Mouse (Mus musculus) E14TG2a.4 (cell line): ENCODE results near the gene Ascl2.

Experiments
- CTCF ChIP-seq: conservative IDR thresholded peaks from 2 replicates; pipeline ENCODE4 v1.5.1; 2014; ENCODE audit warnings: low read length
- NANOG ChIP-seq: IDR thresholded peaks from 2 replicates; pipeline ENCODE4 v1.6.1; 2014; ENCODE audit warnings: borderline replicate concordance, low read length, mixed read lengths

DNA sequence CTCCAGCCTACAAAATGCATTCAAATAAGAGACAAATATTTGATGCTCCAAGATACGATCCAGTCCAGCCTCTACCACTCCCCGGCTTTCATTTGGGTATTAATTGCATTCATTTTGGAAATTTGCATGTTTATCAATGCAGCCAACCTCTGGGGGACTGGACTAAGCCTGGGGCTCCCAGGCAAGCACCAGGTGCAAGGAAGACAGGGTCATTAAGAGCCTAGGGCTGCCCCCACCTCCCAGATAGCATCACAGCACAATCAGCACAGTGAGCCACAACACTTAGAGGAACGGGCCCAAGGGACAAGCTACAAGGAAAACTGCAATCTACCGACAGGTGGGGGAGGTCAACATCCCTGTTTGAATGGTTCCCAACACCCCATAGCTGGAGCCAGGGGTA, 9.3 kb downstream of the Ascl2 start:
- no peak for TF ChIP-seq CTCF
- TF ChIP-seq NANOG, result no peak
